9 mouse cellular contexts compared by ENCODE assay signal in the genomic region with DNA sequence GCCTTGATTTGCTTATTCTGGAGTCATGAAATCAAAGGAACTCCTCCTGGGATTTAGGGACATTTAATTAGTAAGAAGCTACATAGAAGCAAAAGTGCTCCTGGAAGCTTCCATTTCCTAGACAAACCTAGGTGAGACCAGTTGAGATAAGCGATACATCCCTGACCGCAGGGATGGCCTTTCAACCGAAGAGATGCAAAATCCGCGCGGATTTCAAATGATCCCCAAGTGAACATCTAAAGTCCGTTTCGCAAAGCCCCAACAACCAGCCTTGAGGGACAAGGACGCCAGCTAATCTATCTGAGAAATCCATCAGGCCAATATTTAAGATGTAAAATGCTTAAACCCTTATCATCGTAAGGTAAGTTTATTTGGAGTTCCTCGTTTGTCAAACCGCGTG. TPM values are rescaled to one million over a fixed set of nuclear protein-coding genes. Genes with fewer than 3 reads are reported as not detected.
A peak's percentile ranks its signal among the peaks of the same experiment; 100 is the strongest.
DNase-seq lines count a peak whose midpoint lies in the region; ATAC-seq and TF ChIP-seq lines count a peak whose summit lies in the region.
"Had no signal": no experiment of that assay in that cellular context is flagged by ENCODE, and none has a peak within 500 bp of the region (broad histone marks: within the 10 kb centered on the region; RNA-seq: fewer than 3 reads in every experiment).

No protein-coding gene starts in this region.

- no peak for ATAC-seq in hindbrain, postnatal 0 days

- TF ChIP-seq CTCF in hindbrain, postnatal 0 days (IDR thresholded peaks at IDR 0.05; ENCODE audit: low read depth), result no peak

- H3K4me1 ChIP-seq in hindbrain, postnatal 0 days (ENCODE audit: insufficient read depth, low read length), result no peaks in the 10 kb centered on the region
- peaks cover 13% of the 10 kb centered on the region for H3K4me1 ChIP-seq in megakaryocyte, embryonic 14.5 days

- H3K27ac ChIP-seq in hindbrain, postnatal 0 days, result no peak overlapping the region

- WGBS in hindbrain, postnatal 0 days, result 1% methylated on average over 13 of the region's 13 CpGs

- H3K9me3 ChIP-seq in hindbrain, postnatal 0 days (ENCODE audit: low read length), result no peaks in the 10 kb centered on the region
- H3K9me3 ChIP-seq in megakaryocyte, embryonic 14.5 days, result no peaks in the 10 kb centered on the region

- peak overlapping the region; percentile 44 for H3K9ac ChIP-seq in hindbrain, postnatal 0 days (replicated peaks; ENCODE audit: low read length)

- H3K4me2 ChIP-seq in hindbrain, postnatal 0 days (ENCODE audit: low read depth, low read length), result peak overlapping the region; percentile 73

- peak overlapping the region; percentile 60 for H3K4me3 ChIP-seq in hindbrain, postnatal 0 days (ENCODE audit: low read length)
- H3K4me3 ChIP-seq in megakaryocyte, embryonic 14.5 days (replicated peaks), result peak overlapping the region; percentile 96

- H3K36me3 ChIP-seq in hindbrain, postnatal 0 days (ENCODE audit: insufficient read depth, low read length), result no peaks in the 10 kb centered on the region
- peaks cover 6% of the 10 kb centered on the region for H3K36me3 ChIP-seq in megakaryocyte, embryonic 14.5 days (replicated peaks; ENCODE audit: low read length)

- no peaks in the 10 kb centered on the region for H3K27me3 ChIP-seq in hindbrain, postnatal 0 days (ENCODE audit: insufficient read depth, low read length)
- no peaks in the 10 kb centered on the region for H3K27me3 ChIP-seq in megakaryocyte, embryonic 14.5 days (replicated peaks)

- peak; percentile 15 for DNase-seq in adrenal gland, postnatal 10 days
- DNase-seq in adrenal gland, postnatal 4 days (ENCODE audit: low spot score in 2 of 2), result no peak
- peak; percentile 40 for DNase-seq in retina, embryonic 14.5 days (ENCODE audit: low spot score)
- no peak for DNase-seq in retina, postnatal 1 day
- DNase-seq in hindbrain, postnatal 0 days (ENCODE audit: low spot score), result peak; percentile 60
- DNase-seq in right cerebral cortex, postnatal 4 days, result no peak
- no peak for DNase-seq in left cerebral cortex, adult 8-10 months (ENCODE audit: low spot score in 2 of 2)

RNA-seq across cellular contexts. Expression of gene Rpp40, which starts 0.8 kb away (rescaled TPM):
- 10 to 100 TPM; 13.0 TPM for total RNA-seq in adrenal gland, postnatal 10 days (2021)
- total RNA-seq in adrenal gland, postnatal 4 days (2021), result 10 to 100 TPM; 16.2 to 17.9 TPM
- total RNA-seq in hindbrain, postnatal 0 days (2014; rRNA removed), result 3.0 and 3.3 TPM in 2 replicates
- 8.7 and 9.5 TPM in 2 replicates for polyA plus RNA-seq in hindbrain, postnatal 0 days (2015; fragmentation: Nextera tagmentation; extraction: Ambion mirVana)
- polyA plus RNA-seq in megakaryocyte, embryonic 14.5 days (2012; ENCODE audit: insufficient read depth, low replicate concordance), result 11.5 TPM in 1 of 2 replicates, not detected in the other
- total RNA-seq in left cerebral cortex, adult 8-10 months (2022), result 10 to 100 TPM in 2 of 4 experiments, 1 to 10 TPM in 2; 4.0 to 10.8 (median 8.6) TPM

RNA-seq across cellular contexts. Expression of gene Ppp1r3g, which starts 53.3 kb away (rescaled TPM):
- 1 to 10 TPM in 1 of 2 experiments, under 1 TPM in 1; 1.00 to 5.0 TPM for total RNA-seq in adrenal gland, postnatal 10 days (2021)
- under 1 TPM; 0.20 to 0.51 TPM for total RNA-seq in adrenal gland, postnatal 4 days (2021)
- total RNA-seq in hindbrain, postnatal 0 days (2014; rRNA removed), result 4.1 and 4.3 TPM in 2 replicates
- 0.50 and 1.0 TPM in 2 replicates for polyA plus RNA-seq in hindbrain, postnatal 0 days (2015; fragmentation: Nextera tagmentation; extraction: Ambion mirVana)
- polyA plus RNA-seq in megakaryocyte, embryonic 14.5 days (2012; ENCODE audit: insufficient read depth, low replicate concordance), result 0.31 TPM in 1 of 2 replicates, not detected in the other
- total RNA-seq in left cerebral cortex, adult 8-10 months (2022), result 10 to 100 TPM in 3 of 4 experiments, 1 to 10 TPM in 1; 9.9 to 13.5 (median 11.9) TPM
- polyA plus RNA-seq: gonadal fat pad, adult 2 months had no signal

Comparison
In these comparisons a context has a peak if more than half of its experiments do, and no peak if none do; other contexts are left out.
1. DNase-seq: peak in adrenal gland, postnatal 10 days (single experiment), retina, embryonic 14.5 days (single experiment) and hindbrain, postnatal 0 days (single experiment); none in adrenal gland, postnatal 4 days (0 of 2), retina, postnatal 1 day (single experiment), right cerebral cortex, postnatal 4 days (single experiment) and left cerebral cortex, adult 8-10 months (0 of 2).